Mouse (Mus musculus): ENCODE results near the gene Zfp281.

DNA sequence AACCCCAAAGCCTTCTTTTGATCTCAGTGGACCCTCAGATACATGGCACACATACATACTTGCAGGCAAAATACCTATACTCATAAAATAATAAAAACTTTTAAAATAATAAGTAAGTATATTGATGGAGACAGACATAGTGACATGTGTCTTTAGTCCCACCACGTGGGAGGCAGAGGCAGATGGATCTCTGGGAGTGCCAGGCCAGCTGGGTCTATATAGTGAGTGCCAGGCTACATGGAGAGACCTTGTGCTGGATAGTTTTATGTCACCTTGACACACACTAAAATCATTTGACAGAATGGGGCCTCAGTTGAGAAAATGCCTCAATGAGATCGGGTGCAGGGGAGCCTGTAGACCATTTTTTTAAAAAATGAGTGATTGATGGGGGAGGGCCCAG, 41.8 kb downstream of the Zfp281 start:
- TF ChIP-seq HCFC1 (IDR thresholded peaks at IDR 0.05; ENCODE audit: borderline replicate concordance, insufficient read depth, low read length) (no peak), ZNF384 (IDR thresholded peaks at IDR 0.05; ENCODE audit: low read depth, low read length) (no peak), MAFK (IDR thresholded peaks at IDR 0.05; ENCODE audit: insufficient read depth, low read depth, low read length) (no peak), ZC3H11A (IDR thresholded peaks at IDR 0.05; ENCODE audit: borderline replicate concordance, low read depth, low read length) (no peak)

Data from ES-E14 (cell line).